Mouse (Mus musculus) urinary bladder, postnatal 4 days (tissue): Measurements from ENCODE around the gene Tmtc4.

Source experiments
- DNase-seq, 2 experiments: peaks; one replicate each; pipeline ENCODE4 v3.0.0; 2021 to 2022; ENCODE audit warnings: low spot score in 2 of 2

Gene Tmtc4

GRCm38 (mm10) chr14:122974854-122975570 lies 8.8 kb downstream of the Tmtc4 start:
- DNase-seq = no peak

- DNase-seq = no peak
Observed at GRCm38 (mm10) chr14:122973091-122973490, 10.7 kb downstream of the Tmtc4 start.

- DNase-seq = no peak
Observed at GRCm38 (mm10) chr14:122968049-122968448, 15.8 kb downstream of the Tmtc4 start.

GRCm38 (mm10) chr14:122957941-122958340 lies 25.9 kb downstream of the Tmtc4 start:
- no peak for DNase-seq

- no peak for DNase-seq
Observed at GRCm38 (mm10) chr14:122953331-122953730, 30.5 kb downstream of the Tmtc4 start.

GRCm38 (mm10) chr14:122952556-122952955 lies 31.3 kb downstream of the Tmtc4 start:
- DNase-seq = no peak

- no peak for DNase-seq
Observed at GRCm38 (mm10) chr14:122951676-122952445, 32.0 kb downstream of the Tmtc4 start.

GRCm38 (mm10) chr14:122950915-122951314 lies 32.9 kb downstream of the Tmtc4 start:
- no peak for DNase-seq

GRCm38 (mm10) chr14:122943475-122943853 lies 40.4 kb downstream of the Tmtc4 start:
- no peak for DNase-seq

GRCm38 (mm10) chr14:122942757-122943474 lies 40.9 kb downstream of the Tmtc4 start:
- no peak for DNase-seq

GRCm38 (mm10) chr14:122936460-122936859 lies 47.4 kb downstream of the Tmtc4 start:
- DNase-seq = no peak

- DNase-seq = no peak
Observed at GRCm38 (mm10) chr14:122920011-122920410, 63.8 kb downstream of the Tmtc4 start.

GRCm38 (mm10) chr14:122917676-122918075 lies 66.2 kb downstream of the Tmtc4 start:
- DNase-seq = no peak

- DNase-seq = no peak
Observed at GRCm38 (mm10) chr14:122913657-122914056, 70.2 kb downstream of the Tmtc4 start, which contains the start of gene Ggact. TSS of gene Ggact (minus strand) at chr14:122913757.

- peak; percentile 57 to 70 for DNase-seq
Observed at GRCm38 (mm10) chr14:122912812-122913498, 70.9 kb downstream of the Tmtc4 start.

GRCm38 (mm10) chr14:122912137-122912536 lies 71.7 kb downstream of the Tmtc4 start:
- DNase-seq = no peak

GRCm38 (mm10) chr14:122911265-122911664 lies 72.6 kb downstream of the Tmtc4 start:
- DNase-seq = no peak

- no peak for DNase-seq
Observed at GRCm38 (mm10) chr14:122909368-122910091, 74.3 kb downstream of the Tmtc4 start.

- no peak for DNase-seq
Observed at GRCm38 (mm10) chr14:122908075-122908474, 75.8 kb downstream of the Tmtc4 start.

- no peak for DNase-seq
Observed at GRCm38 (mm10) chr14:122905007-122905406, 78.8 kb downstream of the Tmtc4 start.

- no peak for DNase-seq
Observed at GRCm38 (mm10) chr14:122903923-122904351, 79.9 kb downstream of the Tmtc4 start.
